Mouse (Mus musculus) spleen, adult 12 weeks (tissue): Measurements from ENCODE around the gene Ica1.
A peak's percentile ranks its signal among the peaks of the same experiment; 100 is the strongest.

Experiments used
- DNase-seq: peaks from one replicate; pipeline ENCODE4 v3.0.0; 2022; ENCODE audit warnings: low spot score

Ica1 gene

GRCm38 (mm10) chr6:8686678-8687580 is 91.4 kb downstream of the Ica1 start:
- no peak for DNase-seq

DNA sequence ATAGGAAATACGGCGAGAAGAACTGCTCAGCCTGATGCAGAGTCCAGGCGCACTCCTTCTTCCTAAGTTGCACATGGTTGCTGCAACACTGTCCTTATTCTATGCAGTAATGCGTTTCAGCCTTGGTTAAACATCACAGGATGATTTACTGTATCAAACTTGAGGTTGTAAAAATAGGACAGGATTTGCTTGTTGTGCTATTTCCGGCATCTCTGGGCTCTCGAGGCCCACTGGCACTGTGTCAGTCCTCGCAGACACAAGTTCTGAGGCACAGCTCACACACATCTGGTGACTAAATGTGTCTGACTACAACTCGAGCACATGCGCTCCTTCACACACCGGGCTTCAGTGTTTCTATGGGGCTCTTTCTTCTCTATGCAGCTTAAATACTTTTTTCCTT is 94.9 kb downstream of the Ica1 start:
- no peak for DNase-seq

DNA sequence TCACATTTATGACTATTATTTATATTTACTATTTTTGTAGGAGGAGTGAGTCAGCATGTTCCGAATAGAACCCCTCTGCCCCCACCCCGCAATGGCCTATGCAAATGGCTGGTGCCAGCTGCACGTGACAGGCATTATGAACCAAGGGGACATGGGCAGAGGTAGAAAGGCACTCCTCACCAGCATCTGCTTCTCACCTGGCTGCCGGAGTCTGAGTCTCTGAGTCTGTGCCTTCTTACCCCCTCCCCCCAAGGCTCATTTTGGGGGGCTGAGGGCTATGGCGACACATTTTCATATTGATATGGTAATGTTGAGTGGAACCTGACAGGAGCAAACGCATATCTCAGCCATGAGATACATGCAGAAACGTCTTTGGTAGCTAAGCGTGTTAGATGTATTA is 97.4 kb downstream of the Ica1 start:
- no peak for DNase-seq

- DNase-seq: no peak
Observed at GRCm38 (mm10) chr6:8673013-8673412, 105.3 kb downstream of the Ica1 start.

GRCm38 (mm10) chr6:8669343-8669742 is 108.9 kb downstream of the Ica1 start:
- no peak for DNase-seq

- no peak for DNase-seq
Observed at GRCm38 (mm10) chr6:8668013-8668811, 110.1 kb downstream of the Ica1 start.

- no peak for DNase-seq
Observed at GRCm38 (mm10) chr6:8665786-8666185, 112.5 kb downstream of the Ica1 start.

DNA sequence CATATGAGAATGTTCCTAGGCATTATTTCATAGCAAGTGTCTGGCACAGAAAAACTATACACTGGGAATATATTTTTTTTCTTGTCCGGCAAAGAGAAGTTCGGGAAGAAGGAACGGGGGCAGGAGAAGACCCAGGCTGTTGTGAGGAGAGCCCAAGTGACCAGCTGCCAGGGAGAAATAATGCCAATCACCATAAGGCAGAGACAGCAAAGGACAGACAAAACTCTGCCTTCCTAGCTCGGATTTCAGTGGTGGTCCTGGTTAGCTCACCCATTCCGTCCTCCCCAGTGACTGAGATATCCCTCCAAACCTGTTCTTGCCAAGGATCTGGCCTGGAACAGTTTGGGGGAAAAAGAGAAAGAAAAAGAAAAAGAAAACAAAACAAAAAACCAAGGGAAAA is 113.3 kb downstream of the Ica1 start:
- DNase-seq: no peak

- DNase-seq: no peak
Observed at GRCm38 (mm10) chr6:8663092-8663740, 115.1 kb downstream of the Ica1 start.

DNA sequence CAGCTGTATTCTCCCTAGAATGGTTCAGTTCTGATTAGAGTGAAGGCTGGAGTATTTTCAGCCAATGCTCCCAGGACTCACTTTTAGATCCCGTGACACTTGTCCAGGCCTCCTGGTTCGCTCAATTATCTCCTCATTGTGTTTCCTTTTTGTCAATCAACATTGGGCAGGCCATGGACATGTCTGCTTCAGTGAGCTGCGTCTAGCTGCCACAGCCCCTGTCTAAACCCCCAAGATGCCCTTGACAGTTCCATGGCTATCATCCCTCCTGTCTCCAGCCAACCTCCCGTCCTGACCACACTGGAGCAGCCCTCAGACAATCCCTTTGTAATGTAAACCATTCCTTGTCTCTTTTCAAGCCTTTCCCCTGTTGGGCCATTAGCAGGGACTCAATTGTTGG is 116.9 kb downstream of the Ica1 start:
- no peak for DNase-seq

GRCm38 (mm10) chr6:8660076-8660475 is 118.2 kb downstream of the Ica1 start:
- no peak for DNase-seq

GRCm38 (mm10) chr6:8659194-8659959 is 118.9 kb downstream of the Ica1 start:
- DNase-seq: no peak

- no peak for DNase-seq
Observed at GRCm38 (mm10) chr6:8658431-8658830, 119.9 kb downstream of the Ica1 start.

- no peak for DNase-seq
Observed at GRCm38 (mm10) chr6:8657459-8657858, 120.8 kb downstream of the Ica1 start.

- no peak for DNase-seq
Observed at GRCm38 (mm10) chr6:8655454-8655853, 122.8 kb downstream of the Ica1 start.

DNA sequence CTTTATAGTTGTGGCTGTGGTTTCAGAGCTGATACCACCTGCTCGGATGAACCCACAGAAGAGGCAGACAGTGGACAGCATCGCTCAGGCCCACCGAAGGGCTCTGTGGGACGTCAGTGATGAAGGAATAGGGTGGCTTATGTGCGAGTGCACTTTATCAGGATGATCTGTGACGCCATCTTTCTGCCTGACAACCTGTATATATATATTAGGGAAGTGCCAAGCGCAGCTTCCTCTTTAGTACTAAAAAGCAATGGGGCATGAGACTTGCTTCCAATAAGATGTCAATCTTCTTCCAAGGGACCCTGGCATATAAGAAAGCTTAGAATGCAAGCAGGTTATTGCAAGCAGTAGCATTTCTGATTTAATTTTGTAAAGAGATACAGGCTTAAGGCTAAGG is 127.9 kb downstream of the Ica1 start:
- DNase-seq: no peak

GRCm38 (mm10) chr6:8649295-8649865 is 128.9 kb downstream of the Ica1 start:
- no peak for DNase-seq

GRCm38 (mm10) chr6:8648185-8648901 is 129.9 kb downstream of the Ica1 start:
- peak; percentile 19 for DNase-seq

GRCm38 (mm10) chr6:8647513-8648184 is 130.6 kb downstream of the Ica1 start:
- no peak for DNase-seq

- DNase-seq: no peak
Observed at GRCm38 (mm10) chr6:8645708-8646107, 132.6 kb downstream of the Ica1 start.
